Comparison of ENCODE assay signal across 9 mouse cellular contexts in genomic region chr10:42239810-42240111, GRCm38 (mm10).
"Had no signal": no experiment of that assay in that cellular context is flagged by ENCODE, and none has a peak within 500 bp of the region (broad histone marks: within the 10 kb centered on the region; RNA-seq: fewer than 3 reads in every experiment).

No protein-coding gene starts in this region.

- H3K36me3 ChIP-seq: limb, embryonic 12.5 days; neural tube, embryonic 12.5 days; stomach, embryonic 15.5 days had no signal

- H3K9me3 ChIP-seq: limb, embryonic 12.5 days; neural tube, embryonic 12.5 days; stomach, embryonic 15.5 days had no signal

- H3K4me2 ChIP-seq: limb, embryonic 12.5 days; neural tube, embryonic 12.5 days; stomach, embryonic 15.5 days had no signal

- H3K9ac ChIP-seq: limb, embryonic 12.5 days; liver, postnatal 0 days; neural tube, embryonic 12.5 days; stomach, embryonic 15.5 days had no signal

- H3K27ac ChIP-seq: left cerebral cortex, adult 2 months; limb, embryonic 12.5 days; neural tube, embryonic 12.5 days; stomach, embryonic 15.5 days had no signal

- DNase-seq: liver, postnatal 0 days; lung, postnatal 36 days; midbrain, embryonic 14.5 days; thymus, adult 2 months; thymus, postnatal 25 days had no signal

- H3K4me3 ChIP-seq: left cerebral cortex, adult 2 months; limb, embryonic 12.5 days; neural tube, embryonic 12.5 days; stomach, embryonic 15.5 days had no signal

- H3K27me3 ChIP-seq: limb, embryonic 12.5 days; neural tube, embryonic 12.5 days; stomach, embryonic 15.5 days had no signal

- ATAC-seq: liver, postnatal 0 days had no signal
